Mouse (Mus musculus) midbrain, embryonic 15.5 days (tissue): ENCODE data around the gene Gria1. TPM values are rescaled to one million over a fixed set of nuclear protein-coding genes. Genes with fewer than 3 reads are reported as not detected.

Experiments used
- ATAC-seq: fragments of 200-750 bp; cut with Nextera tagmentation; replicated peaks from 2 replicates; pipeline ENCODE4 v1.8.0; 2017; ENCODE audit warnings: moderate TSS enrichment
- H3K27ac ChIP-seq: fragments of 300-500 bp; sonication (generic); 2 replicates; pipeline ENCODE4 v1.5.1; 2015; ENCODE audit warnings: mild to moderate bottlenecking, inconsistent platforms
- H3K27me3 ChIP-seq: fragments of 300-500 bp; sonication (generic); replicated peaks from 2 replicates; pipeline ENCODE4 v1.6.1; 2015; ENCODE audit warnings: inconsistent platforms
- H3K36me3 ChIP-seq: fragments of 300-500 bp; sonication (generic); replicated peaks from 2 replicates; pipeline ENCODE4 v1.6.1; 2015; ENCODE audit warnings: inconsistent platforms
- H3K4me1 ChIP-seq: fragments of 300-500 bp; sonication (generic); 2 replicates; pipeline ENCODE4 v1.6.1; 2015; ENCODE audit warnings: inconsistent platforms
- H3K4me2 ChIP-seq: fragments of 300-500 bp; sonication (generic); 2 replicates; pipeline ENCODE4 v1.6.1; 2015; ENCODE audit warnings: inconsistent platforms, mild to moderate bottlenecking, moderate library complexity
- H3K4me3 ChIP-seq: fragments of 300-500 bp; sonication (generic); 2 replicates; pipeline ENCODE4 v1.5.1; 2015; ENCODE audit warnings: mild to moderate bottlenecking, inconsistent platforms
- H3K9ac ChIP-seq: fragments of 300-500 bp; sonication (generic); 2 replicates; pipeline ENCODE4 v1.6.1; 2015; ENCODE audit warnings: mild to moderate bottlenecking, inconsistent platforms
- H3K9me3 ChIP-seq: fragments of 300-500 bp; sonication (generic); 2 replicates; pipeline ENCODE4 v1.6.1; 2016; ENCODE audit warnings: inconsistent platforms
- WGBS: fragments of 180-500 bp; shearing (Covaris S2); methylation state at CpG from one replicate; pipeline ENCODE4 v1.1.7; 2015; ENCODE audit warnings: mixed read lengths; 5-methylcytosine and 5-hydroxymethylcytosine counted together
- polyA plus RNA-seq: library from polyadenylated mRNA; unstranded; fragments of >200 nt; fragmentation: Nextera tagmentation; extraction: Ambion mirVana; gene quantifications from 2 replicates; pipeline ENCODE4 v1.2.1, GENCODE M21; 2015

Gria1 gene
- polyA plus RNA-seq, 1 experiment from 2014 or later, result 53.3 TPM

DNA sequence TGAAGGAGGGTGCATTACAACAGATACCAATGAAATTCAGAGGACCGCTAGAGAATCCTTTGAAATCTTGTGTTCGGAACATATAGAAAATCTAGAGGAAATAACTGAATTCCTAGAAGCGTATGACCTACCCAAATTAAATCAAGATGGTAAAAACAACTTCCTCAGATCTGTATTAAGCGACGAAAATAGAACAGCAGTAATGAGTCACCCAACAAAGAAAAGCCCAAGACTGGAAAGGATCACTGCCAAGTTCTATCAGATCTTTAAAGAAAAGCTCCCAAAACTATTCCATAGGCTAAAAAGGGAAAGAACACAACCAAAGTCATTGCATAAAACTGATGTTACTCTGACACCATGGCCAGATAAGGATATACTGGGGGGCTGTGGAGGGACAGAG lies 183.6 kb downstream of the Gria1 start:
- 93% methylated on average over 5 of the region's 5 CpGs for WGBS
- Histone ChIP-seq H3K27ac (no peak overlapping the region), H3K4me2 (no peak overlapping the region), H3K4me1 (peaks cover 5% of the 10 kb centered on the region; the same call in 1 of the 2 replicates), H3K9me3 (no peaks in the 10 kb centered on the region), H3K27me3 (no peaks in the 10 kb centered on the region), H3K36me3 (no peaks in the 10 kb centered on the region), H3K4me3 (no peak overlapping the region), H3K9ac (no peak overlapping the region)
- no peak for ATAC-seq

DNA sequence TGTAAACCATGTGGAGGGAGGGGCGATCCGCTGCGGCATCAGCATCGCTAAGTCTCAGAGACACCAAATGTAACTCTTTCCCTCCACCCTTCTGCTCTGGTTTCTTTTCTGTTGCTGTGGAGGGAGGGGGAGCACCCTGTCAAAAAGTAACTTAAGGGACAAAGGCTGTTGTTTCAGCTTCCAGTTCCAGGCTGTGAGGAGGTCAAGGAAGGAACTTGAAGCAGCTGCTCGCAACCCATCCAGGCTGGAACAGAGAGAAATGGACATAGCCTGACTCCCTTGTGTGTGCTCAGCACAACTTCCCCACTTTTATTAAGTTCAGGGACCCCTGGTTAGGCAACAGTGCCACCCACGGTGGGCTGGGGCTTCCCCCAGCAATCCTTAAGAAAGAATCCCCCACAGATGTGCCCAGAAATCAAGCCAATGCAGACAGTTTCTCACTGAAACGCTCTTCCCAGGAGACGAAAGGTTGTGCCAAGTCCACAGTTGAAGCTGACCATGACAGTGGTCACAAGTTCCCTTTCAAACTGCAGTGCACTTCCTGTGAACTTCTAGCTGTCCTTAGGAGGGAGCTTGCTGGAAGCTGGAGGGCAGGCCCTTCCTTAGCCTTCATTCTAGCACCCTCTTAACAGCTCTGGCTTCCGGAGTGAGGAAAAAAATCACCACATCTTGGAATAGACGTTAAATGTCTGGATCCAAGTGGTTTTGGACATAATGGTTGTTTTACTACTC lies 190.2 kb downstream of the Gria1 start:
- H3K9ac ChIP-seq, result no peak overlapping the region
- no peak overlapping the region for H3K27ac ChIP-seq
- no peak overlapping the region for H3K4me3 ChIP-seq
- ATAC-seq, result no peak
- H3K9me3 ChIP-seq, result no peaks in the 10 kb centered on the region
- H3K4me1 ChIP-seq, result peaks cover 9% of the 10 kb centered on the region; the same call in 1 of the 2 replicates
- H3K4me2 ChIP-seq, result no peak overlapping the region
- no peaks in the 10 kb centered on the region for H3K27me3 ChIP-seq
- no peaks in the 10 kb centered on the region for H3K36me3 ChIP-seq
- WGBS, result 79% methylated on average over 10 of the region's 10 CpGs

DNA sequence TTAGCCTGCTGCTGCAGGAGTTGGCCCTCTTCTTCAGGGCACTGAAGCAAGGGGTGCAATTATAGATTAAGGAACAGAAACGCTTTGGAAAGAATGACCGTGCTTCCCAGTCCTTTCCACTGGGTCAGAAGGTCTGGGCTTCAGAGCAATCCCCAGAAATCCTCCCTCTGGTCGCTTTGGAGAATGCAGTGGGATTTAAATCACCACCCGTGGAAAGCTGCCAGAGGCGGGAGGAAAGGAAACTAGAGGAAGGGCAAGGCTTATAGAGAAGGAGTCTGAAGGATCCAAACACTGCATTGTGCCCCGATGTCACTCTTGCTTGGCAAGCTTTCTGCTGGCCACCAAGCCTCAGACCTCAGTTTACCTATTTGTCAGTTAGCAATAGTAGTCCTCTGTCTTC lies 193.2 kb downstream of the Gria1 start:
- Histone ChIP-seq H3K4me1 (peaks cover 4% of the 10 kb centered on the region; the same call in 1 of the 2 replicates), H3K4me3 (no peak overlapping the region), H3K27ac (0 out of 2 replicates have a peak overlapping the region, but pooled peaks have one; percentile 14), H3K27me3 (no peaks in the 10 kb centered on the region), H3K4me2 (no peak overlapping the region), H3K9me3 (no peaks in the 10 kb centered on the region), H3K36me3 (no peaks in the 10 kb centered on the region), H3K9ac (no peak overlapping the region)
- 40% methylated on average over 6 of the region's 6 CpGs for WGBS
- ATAC-seq, result no peak

- Histone ChIP-seq H3K4me1 (peaks cover 14% of the 10 kb centered on the region; the same call in 1 of the 2 replicates), H3K27ac (no peak overlapping the region), H3K36me3 (no peaks in the 10 kb centered on the region), H3K4me2 (no peak overlapping the region), H3K4me3 (no peak overlapping the region), H3K9me3 (no peaks in the 10 kb centered on the region), H3K27me3 (no peaks in the 10 kb centered on the region), H3K9ac (no peak overlapping the region)
- ATAC-seq, result no peak
Measured at GRCm38 (mm10) chr11:57207260-57207659, 196.1 kb downstream of the Gria1 start.

GRCm38 (mm10) chr11:57214079-57214478 lies 202.9 kb downstream of the Gria1 start:
- Histone ChIP-seq H3K27me3 (no peaks in the 10 kb centered on the region), H3K4me2 (no peak overlapping the region), H3K27ac (no peak overlapping the region), H3K9me3 (no peaks in the 10 kb centered on the region), H3K4me3 (no peak overlapping the region), H3K4me1 (peaks cover 10% of the 10 kb centered on the region; the same call in 1 of the 2 replicates), H3K9ac (no peak overlapping the region), H3K36me3 (no peaks in the 10 kb centered on the region)
- ATAC-seq, result no peak
- WGBS, result 81% methylated on average over 7 of the region's 7 CpGs

DNA sequence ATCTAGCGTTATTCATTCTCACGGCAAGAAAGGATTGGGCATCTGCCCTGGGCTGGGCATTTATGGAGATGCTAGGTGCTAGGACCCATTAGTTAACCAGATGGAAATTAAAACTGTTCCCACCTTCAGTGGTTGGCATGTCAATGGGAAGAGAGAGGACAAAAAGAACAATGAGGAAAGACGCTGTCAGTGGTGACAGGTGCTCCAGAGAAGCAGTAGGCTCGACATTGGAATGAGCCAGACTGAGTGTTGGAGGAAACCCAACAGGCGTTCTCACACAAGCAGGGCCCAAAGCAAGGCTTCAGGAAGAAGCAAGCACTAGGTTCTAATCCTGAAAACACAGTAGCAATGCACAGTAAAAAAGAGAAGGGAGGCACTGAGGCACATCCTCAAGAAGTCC lies 203.4 kb downstream of the Gria1 start:
- Histone ChIP-seq H3K9ac (no peak overlapping the region), H3K4me1 (peaks cover 10% of the 10 kb centered on the region; the same call in 1 of the 2 replicates), H3K4me2 (no peak overlapping the region)

GRCm38 (mm10) chr11:57222797-57223569 lies 211.8 kb downstream of the Gria1 start:
- Histone ChIP-seq H3K9ac (no peak overlapping the region), H3K27ac (no peak overlapping the region), H3K4me1 (no peaks in the 10 kb centered on the region), H3K4me2 (no peak overlapping the region), H3K27me3 (no peaks in the 10 kb centered on the region), H3K4me3 (no peak overlapping the region), H3K36me3 (no peaks in the 10 kb centered on the region), H3K9me3 (no peaks in the 10 kb centered on the region)
- WGBS, result 17% methylated on average over 8 of the region's 8 CpGs
- no peak for ATAC-seq

More for the DNA sequence above, 203.4 kb downstream of the Gria1 start:
- no peaks in the 10 kb centered on the region for H3K36me3 ChIP-seq
- ATAC-seq, result no peak
- WGBS, result 78% methylated on average over 5 of the region's 5 CpGs
- H3K9me3 ChIP-seq, result no peaks in the 10 kb centered on the region
- H3K27me3 ChIP-seq, result no peaks in the 10 kb centered on the region
- no peak overlapping the region for H3K27ac ChIP-seq
- H3K4me3 ChIP-seq, result no peak overlapping the region

- H3K9me3 ChIP-seq, result no peaks in the 10 kb centered on the region
- H3K27ac ChIP-seq, result no peak overlapping the region
- no peaks in the 10 kb centered on the region for H3K36me3 ChIP-seq
- 0 out of 2 replicates have a peak, but pooled peaks cover 5% of the 10 kb centered on the region for H3K4me1 ChIP-seq
- 88% methylated on average over 2 of the region's 2 CpGs for WGBS
- H3K4me3 ChIP-seq, result no peak overlapping the region
- ATAC-seq, result no peak
- no peaks in the 10 kb centered on the region for H3K27me3 ChIP-seq
- no peak overlapping the region for H3K9ac ChIP-seq
- H3K4me2 ChIP-seq, result no peak overlapping the region
Measured at GRCm38 (mm10) chr11:57235446-57235845, 224.3 kb downstream of the Gria1 start.

DNA sequence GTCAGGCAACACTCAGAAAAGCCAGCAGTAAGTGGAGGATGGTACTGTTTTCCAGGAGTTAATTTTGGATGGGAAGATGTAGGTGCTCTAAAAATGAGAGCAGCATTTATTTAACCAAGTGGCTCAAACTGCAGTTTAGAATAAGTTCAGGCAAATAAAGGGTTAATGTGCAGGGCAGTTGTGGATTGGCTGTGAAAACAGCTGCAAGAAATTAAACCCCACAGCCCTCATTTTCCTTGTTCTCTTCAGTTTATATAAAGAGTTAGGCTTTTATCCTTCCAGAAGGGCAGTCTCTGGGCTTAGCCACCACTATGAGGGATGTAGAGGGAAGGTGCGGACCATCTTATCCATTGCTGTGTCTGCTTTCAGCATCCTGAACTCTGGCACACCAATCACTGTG lies 225.2 kb downstream of the Gria1 start:
- Histone ChIP-seq H3K9me3 (no peaks in the 10 kb centered on the region), H3K4me2 (no peak overlapping the region), H3K36me3 (no peaks in the 10 kb centered on the region), H3K4me3 (no peak overlapping the region), H3K4me1 (0 out of 2 replicates have a peak, but pooled peaks cover 5% of the 10 kb centered on the region), H3K27me3 (no peaks in the 10 kb centered on the region), H3K27ac (no peak overlapping the region), H3K9ac (no peak overlapping the region)
- 88% methylated on average over 1 of the region's 1 CpGs for WGBS
- no peak for ATAC-seq

- no peak for ATAC-seq
- H3K9me3 ChIP-seq, result no peaks in the 10 kb centered on the region
- H3K27ac ChIP-seq, result no peak overlapping the region
- H3K4me1 ChIP-seq, result 0 out of 2 replicates have a peak, but pooled peaks cover 5% of the 10 kb centered on the region
- no peaks in the 10 kb centered on the region for H3K36me3 ChIP-seq
- 23% methylated on average over 3 of the region's 3 CpGs for WGBS
- no peak overlapping the region for H3K9ac ChIP-seq
- no peaks in the 10 kb centered on the region for H3K27me3 ChIP-seq
- no peak overlapping the region for H3K4me3 ChIP-seq
- no peak overlapping the region for H3K4me2 ChIP-seq
Measured at GRCm38 (mm10) chr11:57239758-57240157, 228.6 kb downstream of the Gria1 start.

DNA sequence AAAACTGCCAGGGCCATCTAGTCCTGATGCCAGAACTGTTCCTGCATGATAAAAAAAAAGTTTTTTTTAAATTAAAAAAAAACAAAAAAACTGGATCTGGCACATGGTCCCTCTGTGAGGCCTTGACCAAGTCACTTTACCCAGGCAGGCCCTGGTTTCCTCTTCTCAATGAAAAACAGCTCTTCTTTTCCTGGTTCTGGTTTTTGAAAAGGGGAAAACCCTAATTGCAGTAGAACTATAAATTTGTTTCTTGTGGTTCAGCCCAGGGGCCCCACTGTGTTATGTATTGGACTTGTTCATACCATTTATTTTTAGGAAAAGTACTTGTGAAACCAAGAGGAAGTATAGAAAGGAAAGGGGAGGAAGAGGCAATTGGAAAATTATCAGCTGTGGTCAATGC lies 232.6 kb downstream of the Gria1 start:
- Histone ChIP-seq H3K4me2 (no peak overlapping the region), H3K4me1 (0 out of 2 replicates have a peak, but pooled peaks cover 5% of the 10 kb centered on the region), H3K9ac (no peak overlapping the region), H3K4me3 (no peak overlapping the region), H3K9me3 (no peaks in the 10 kb centered on the region), H3K36me3 (no peaks in the 10 kb centered on the region), H3K27ac (no peak overlapping the region), H3K27me3 (no peaks in the 10 kb centered on the region)
- ATAC-seq, result no peak

DNA sequence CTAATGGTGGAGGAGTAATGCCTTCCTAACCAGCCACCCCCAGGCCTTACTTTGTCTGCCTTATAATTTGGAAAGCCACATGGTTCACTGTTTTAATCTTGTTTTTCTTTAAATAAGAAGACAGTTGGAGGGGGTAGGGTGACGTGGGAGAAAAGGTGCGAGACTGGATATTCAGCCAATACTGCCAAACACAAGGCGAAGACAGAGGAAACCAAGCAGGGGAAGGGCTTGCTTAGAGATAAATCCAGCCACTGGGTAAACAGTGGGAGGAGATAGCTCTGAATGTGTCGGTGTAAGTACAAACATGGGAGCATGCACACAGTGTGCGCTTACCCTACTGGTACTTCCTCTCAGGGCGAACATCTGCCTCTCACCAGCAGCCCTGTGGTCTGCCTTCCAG lies 233.4 kb downstream of the Gria1 start:
- Histone ChIP-seq H3K36me3 (no peaks in the 10 kb centered on the region), H3K4me3 (no peak overlapping the region), H3K4me2 (no peak overlapping the region), H3K9ac (no peak overlapping the region), H3K27ac (no peak overlapping the region), H3K9me3 (no peaks in the 10 kb centered on the region), H3K4me1 (0 out of 2 replicates have a peak, but pooled peaks cover 5% of the 10 kb centered on the region), H3K27me3 (no peaks in the 10 kb centered on the region)
- no peak for ATAC-seq
- WGBS, result 80% methylated on average over 6 of the region's 6 CpGs
